8 mouse cellular contexts compared by ENCODE assay signal in genomic region chr4:100885793-100886742, GRCm38 (mm10).
A peak's percentile ranks its signal among the peaks of the same experiment; 100 is the strongest.
DNase-seq lines count a peak whose midpoint lies in the region; ATAC-seq lines count a peak whose summit lies in the region.

No protein-coding gene starts in this region.

- peak; percentile 19 for DNase-seq in 416B (ENCODE audit: low read depth)
- peak; percentile 39 for DNase-seq in adrenal gland, adult 8-10 months
- peak; percentile 70 for DNase-seq in forelimb bud, embryonic 11.5 days (ENCODE audit: low read depth, low spot score)
- DNase-seq in lung, postnatal 25 days (ENCODE audit: low spot score), result peak; percentile 42
- DNase-seq in urinary bladder, postnatal 25 days (ENCODE audit: low spot score), result peak; percentile 14
- DNase-seq in frontal cortex, postnatal 14 days (ENCODE audit: low spot score in 2 of 2), result no peak
- DNase-seq in left cerebral cortex, postnatal 4 days, result no peak

- peak overlapping the region; percentile 49 for H3K4me2 ChIP-seq in intestine, embryonic 15.5 days (replicated peaks)

- peak overlapping the region; percentile 90 for H3K27ac ChIP-seq in intestine, embryonic 15.5 days

- peak overlapping the region; percentile 14; the same call in 1 of the 2 replicates for H3K9ac ChIP-seq in intestine, embryonic 15.5 days

- ATAC-seq in intestine, embryonic 15.5 days, result peak; percentile 75

- WGBS in intestine, embryonic 15.5 days, result 14% methylated on average over 19 of the region's 19 CpGs

- H3K36me3 ChIP-seq in intestine, embryonic 15.5 days, result no peaks in the 10 kb centered on the region

- H3K4me1 ChIP-seq in intestine, embryonic 15.5 days (replicated peaks), result peaks cover 16% of the 10 kb centered on the region

- H3K27me3 ChIP-seq in intestine, embryonic 15.5 days (replicated peaks), result no peaks in the 10 kb centered on the region

- no peaks in the 10 kb centered on the region for H3K9me3 ChIP-seq in intestine, embryonic 15.5 days

- intact Hi-C loops in left cerebral cortex, postnatal 4 days (cut with DNase I), result no loop called here

- H3K4me3 ChIP-seq in intestine, embryonic 15.5 days (replicated peaks), result 0 out of 2 replicates have a peak overlapping the region, but pooled peaks have one; percentile 2

Comparison
In these comparisons a context has a peak if more than half of its experiments do, and no peak if none do; other contexts are left out.
1. DNase-seq: peak in 416B (single experiment), adrenal gland, adult 8-10 months (single experiment), forelimb bud, embryonic 11.5 days (single experiment), lung, postnatal 25 days (single experiment) and urinary bladder, postnatal 25 days (single experiment); none in frontal cortex, postnatal 14 days (0 of 2) and left cerebral cortex, postnatal 4 days (single experiment).